Mouse (Mus musculus) heart, postnatal 10 days (tissue): ENCODE measurements around the gene Rnf19b. TPM values are rescaled to one million over a fixed set of nuclear protein-coding genes. Genes with fewer than 3 reads are reported as not detected.
A peak's percentile ranks its signal among the peaks of the same experiment; 100 is the strongest.

ENCODE experiments used
- DNase-seq, 2 experiments: peaks; one replicate each; pipeline ENCODE4 v3.0.0; 2021
- intact Hi-C: fragments of 180-260 bp; cut with DNase I; formaldehyde crosslinking; loops from one replicate; pipeline ENCODE4 v1.15.1; 2025
- total RNA-seq, 2 experiments: library from RNA; stranded (reverse); gene quantifications; 2 replicates each; pipeline ENCODE4 v1.2.3; 2021

Gene Rnf19b
- total RNA-seq, 2 experiments from 2014 or later: 20.9 to 22.2 TPM

DNA sequence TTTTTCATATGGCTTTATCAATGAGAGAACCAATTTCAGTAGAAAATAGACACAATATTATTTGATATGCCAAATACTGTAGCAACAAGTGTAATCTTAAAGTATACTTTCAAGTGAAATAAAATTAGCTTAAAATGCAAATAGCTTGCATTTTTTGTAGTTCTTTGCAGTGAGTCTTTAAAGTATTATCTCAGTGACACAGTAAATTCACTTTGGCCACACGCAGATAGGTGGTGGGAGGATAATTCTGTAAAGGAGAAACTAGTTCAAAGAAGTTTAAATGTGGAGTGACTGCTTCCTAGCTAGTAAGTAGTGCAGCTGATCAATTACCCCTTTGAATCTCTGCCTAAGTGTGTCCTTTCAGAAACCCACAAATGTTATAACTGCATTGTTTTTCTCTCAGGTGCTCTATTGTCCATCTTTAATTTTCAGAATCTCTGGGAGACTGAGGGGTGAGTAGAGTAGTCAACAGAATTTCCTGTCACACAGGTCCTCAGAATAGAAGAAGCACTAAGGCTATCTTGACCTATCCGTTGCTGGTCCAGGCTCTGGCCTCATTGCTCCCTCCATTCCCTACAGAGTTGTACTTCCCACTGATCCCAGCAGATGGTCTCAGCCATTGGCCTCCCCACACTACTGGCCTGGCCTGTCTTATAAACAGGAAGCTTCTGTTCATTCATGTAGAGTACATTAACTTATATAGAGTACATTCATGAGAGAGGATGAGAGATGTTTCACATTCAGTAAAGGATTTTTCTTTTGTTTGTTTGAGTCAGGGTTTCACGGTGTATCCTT, 4.4 kb downstream of the Rnf19b start:
- DNase-seq: no peak
- intact Hi-C loops: no loop called here

GRCm38 (mm10) chr4:129065688-129066236, 7.7 kb downstream of the Rnf19b start:
- intact Hi-C loops: no loop called here
- no peak for DNase-seq

- intact Hi-C loops: no loop called here
These were observed 9.8 kb downstream of the Rnf19b start for GRCm38 (mm10) chr4:129067638-129068415.

GRCm38 (mm10) chr4:129068848-129069247, 10.8 kb downstream of the Rnf19b start:
- intact Hi-C loops: no loop called here
- no peak for DNase-seq

More at GRCm38 (mm10) chr4:129067638-129068415, 9.8 kb downstream of the Rnf19b start:
- no peak for DNase-seq

- no peak for DNase-seq
- intact Hi-C loops: no loop called here
These were observed 21.1 kb downstream of the Rnf19b start for GRCm38 (mm10) chr4:129079126-129079525.

- intact Hi-C loops: loop anchor here (10.0 kb wide), 1 partner anchor 366 kb away; no protein-coding TSS in a partner anchor
- DNase-seq: no peak
These were observed 23.0 kb downstream of the Rnf19b start for GRCm38 (mm10) chr4:129081041-129081440.

GRCm38 (mm10) chr4:129081512-129081911, 23.4 kb downstream of the Rnf19b start:
- peak; percentile 13 to 18 for DNase-seq
- intact Hi-C loops: loop anchor here (10.0 kb wide), 1 partner anchor 367 kb away; no protein-coding TSS in a partner anchor

DNA sequence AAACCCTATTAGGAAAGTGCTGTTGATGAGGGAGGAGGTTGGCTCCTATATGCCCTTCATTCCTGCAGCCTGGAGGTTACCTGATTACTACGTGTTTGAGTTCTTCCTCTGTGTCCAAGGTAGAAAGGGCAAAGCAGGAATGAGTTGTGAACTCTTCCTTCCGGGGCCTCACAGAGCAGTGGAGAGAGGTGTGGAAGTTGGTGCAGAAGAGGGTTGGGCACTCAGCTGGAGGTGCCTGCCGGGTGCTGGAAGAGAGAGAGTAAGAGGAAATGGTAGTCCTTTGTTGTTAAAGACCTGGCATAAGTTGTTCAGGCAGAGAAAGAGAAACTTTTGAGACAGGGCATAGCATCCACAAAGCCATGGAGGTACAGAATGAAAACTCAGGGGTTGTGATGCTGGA, 23.9 kb downstream of the Rnf19b start:
- DNase-seq: no peak
- intact Hi-C loops: loop anchor here (1.0 to 10.0 kb wide), 4 partner anchors 23 to 367 kb away; partner anchors contain the start of gene Rnf19b

DNA sequence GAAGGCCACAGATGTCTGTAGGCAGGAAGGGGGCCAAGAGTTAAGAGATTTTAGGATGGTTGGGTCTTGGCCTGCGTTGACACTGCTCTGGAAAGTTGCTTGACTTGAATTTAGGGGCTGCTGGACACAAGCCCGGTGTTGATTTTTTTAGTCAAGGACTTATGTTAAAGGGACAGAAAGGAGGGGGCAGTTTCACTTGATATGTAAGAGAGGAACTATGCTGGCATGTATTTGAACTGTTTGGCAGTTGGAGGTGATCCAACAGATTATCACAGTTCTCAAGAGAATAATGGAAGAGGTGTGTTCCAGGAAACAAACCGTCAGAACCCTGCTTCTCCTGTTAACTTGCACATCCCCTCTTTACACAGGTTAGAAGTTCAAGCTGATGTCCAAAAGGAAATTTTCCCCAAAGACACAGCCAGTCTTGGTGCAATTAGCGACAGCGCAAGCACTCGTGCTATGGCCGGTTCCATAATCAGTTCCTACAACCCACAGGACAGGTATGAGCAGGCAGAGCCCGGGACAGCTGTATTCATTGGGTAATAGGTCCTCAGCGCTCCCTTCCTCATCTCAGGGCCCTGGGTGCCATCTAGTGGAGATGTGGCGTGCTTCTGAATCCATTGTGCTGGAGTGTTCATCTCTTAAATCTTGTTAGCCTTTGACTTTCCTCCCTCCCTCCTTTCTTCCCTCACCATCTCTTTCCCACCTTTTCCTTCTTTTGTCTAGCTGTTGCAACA, 24.5 kb downstream of the Rnf19b start:
- intact Hi-C loops: loop anchor here (1.0 to 10.0 kb wide), 4 partner anchors 24 to 368 kb away; partner anchors contain the start of gene Rnf19b
- peak; percentile 73 to 83 for DNase-seq

- intact Hi-C loops: loop anchor here (10.0 kb wide), 1 partner anchor 370 kb away; no protein-coding TSS in a partner anchor
- DNase-seq: no peak
These were observed 26.8 kb downstream of the Rnf19b start for GRCm38 (mm10) chr4:129084896-129085295.

GRCm38 (mm10) chr4:129086078-129086477, 28.0 kb downstream of the Rnf19b start:
- peak; percentile 74 to 88 for DNase-seq
- intact Hi-C loops: loop anchor here (1.0 to 10.0 kb wide), 2 partner anchors 115 to 371 kb away; no protein-coding TSS in a partner anchor

- intact Hi-C loops: loop anchor here (10.0 kb wide), 1 partner anchor 373 kb away; no protein-coding TSS in a partner anchor
These were observed 29.8 kb downstream of the Rnf19b start for GRCm38 (mm10) chr4:129087850-129088249.

GRCm38 (mm10) chr4:129095276-129095675, 37.2 kb downstream of the Rnf19b start:
- DNase-seq: no peak
- intact Hi-C loops: no loop called here

More at GRCm38 (mm10) chr4:129087850-129088249, 29.8 kb downstream of the Rnf19b start:
- DNase-seq: no peak

DNA sequence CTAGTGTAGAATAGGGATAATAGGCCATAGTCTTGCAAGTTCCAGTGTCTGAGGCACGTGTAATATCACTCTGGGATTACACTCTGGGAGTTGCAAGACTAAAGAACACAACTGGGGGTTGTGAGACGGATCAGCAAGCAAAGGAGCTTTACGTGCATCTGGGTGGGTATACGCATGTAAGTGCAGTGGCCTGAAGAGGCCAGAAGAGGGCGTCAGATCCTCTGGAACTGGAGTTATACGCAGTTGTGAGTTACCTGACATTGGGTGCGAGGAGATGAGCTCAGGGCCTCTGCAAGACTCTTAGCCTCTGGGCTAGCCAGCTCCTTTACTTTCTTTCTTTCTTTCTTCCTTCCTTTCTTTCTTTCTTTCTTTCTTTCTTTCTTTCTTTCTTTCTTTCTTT, 38.9 kb downstream of the Rnf19b start:
- intact Hi-C loops: no loop called here
- no peak for DNase-seq

DNA sequence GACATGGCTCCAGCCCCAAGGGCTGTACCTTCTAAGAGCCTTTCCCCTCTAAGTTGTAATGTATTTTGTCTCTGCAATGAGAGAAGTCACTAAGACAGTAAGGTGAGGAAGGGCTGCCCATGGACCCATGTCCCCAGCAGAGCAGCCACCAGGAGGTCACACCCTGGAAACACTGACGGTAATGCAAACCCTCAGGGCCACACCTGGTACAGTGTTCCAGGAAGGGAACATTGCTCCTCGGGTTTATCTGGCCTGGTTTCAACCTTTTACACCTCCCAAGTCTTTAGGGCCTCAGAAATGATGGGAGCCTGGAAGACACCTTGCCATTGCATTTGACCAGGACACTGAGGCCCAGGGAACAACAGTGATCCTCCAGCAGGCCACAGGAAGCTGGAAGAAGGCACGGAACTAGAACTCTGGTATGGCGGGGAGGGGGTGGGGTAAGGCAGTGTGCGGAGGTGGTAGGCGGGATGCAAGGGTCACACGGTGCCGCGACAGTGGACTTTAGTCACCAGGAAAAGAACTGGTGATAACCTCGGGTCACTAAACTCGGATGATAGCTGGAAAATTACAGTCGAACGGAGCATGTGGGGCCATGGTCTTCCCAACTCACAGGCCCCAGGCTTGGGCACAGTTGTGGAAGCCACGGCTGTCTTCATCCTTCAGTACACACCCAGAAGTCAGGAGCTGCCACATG, 44.2 kb downstream of the Rnf19b start:
- DNase-seq: no peak
- intact Hi-C loops: no loop called here

GRCm38 (mm10) chr4:129105356-129105755, 47.3 kb downstream of the Rnf19b start, which contains the start of gene Tmem54:
Gene Tmem54 (plus strand): TSS chr4:129105548.
- intact Hi-C loops: no loop called here
- no peak for DNase-seq

- no peak for DNase-seq
- intact Hi-C loops: no loop called here
These were observed 48.0 kb downstream of the Rnf19b start for GRCm38 (mm10) chr4:129106073-129106472.

- intact Hi-C loops: no loop called here
- no peak for DNase-seq
These were observed 49.4 kb downstream of the Rnf19b start for GRCm38 (mm10) chr4:129107348-129107899.

DNA sequence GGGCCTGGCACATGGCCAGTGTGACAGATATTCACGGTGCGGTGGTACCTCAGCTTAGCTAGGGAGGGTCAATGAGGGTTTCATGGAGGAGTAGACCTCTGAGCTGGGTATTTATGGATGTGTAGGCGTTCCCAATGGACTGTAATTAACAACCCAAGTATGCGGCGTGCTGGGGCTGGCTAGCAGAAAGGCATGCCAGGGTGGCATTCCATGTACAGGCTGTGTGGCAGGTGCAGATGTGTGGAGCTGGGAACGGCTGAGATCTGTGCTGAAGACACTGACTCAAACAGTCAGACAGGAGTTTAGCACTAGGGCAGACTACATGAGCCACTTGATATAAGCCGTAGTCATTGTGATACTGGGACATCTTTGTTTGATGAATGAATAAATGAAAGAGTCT, 50.6 kb downstream of the Rnf19b start:
- intact Hi-C loops: no loop called here
- no peak for DNase-seq
